Mouse (Mus musculus) hindbrain, embryonic 13.5 days (tissue): ENCODE data around the gene Gdf7. TPM values are rescaled to one million over a fixed set of nuclear protein-coding genes. Genes with fewer than 3 reads are reported as not detected.

ENCODE experiments used
- ATAC-seq: fragments of 200-750 bp; cut with Nextera tagmentation; 2 replicates; pipeline ENCODE4 v1.8.0; 2017; ENCODE audit warnings: moderate TSS enrichment; ENCODE audit not compliant: low FRiP score
- H3K27ac ChIP-seq: fragments of 300-500 bp; sonication (generic); 2 replicates; pipeline ENCODE4 v1.5.1; 2015; ENCODE audit warnings: inconsistent platforms, mild to moderate bottlenecking, moderate library complexity
- H3K27me3 ChIP-seq: fragments of 300-500 bp; sonication (generic); 2 replicates; pipeline ENCODE4 v1.6.1; 2015; ENCODE audit warnings: mild to moderate bottlenecking, inconsistent platforms
- H3K36me3 ChIP-seq: fragments of 300-500 bp; sonication (generic); 2 replicates; pipeline ENCODE4 v1.6.1; 2015; ENCODE audit warnings: mild to moderate bottlenecking, inconsistent platforms
- H3K4me1 ChIP-seq: fragments of 300-500 bp; sonication (generic); replicated peaks from 2 replicates; pipeline ENCODE4 v1.6.1; 2015; ENCODE audit warnings: inconsistent platforms
- H3K4me2 ChIP-seq: fragments of 300-500 bp; sonication (generic); 2 replicates; pipeline ENCODE4 v1.6.1; 2015; ENCODE audit warnings: inconsistent platforms, mild to moderate bottlenecking, moderate library complexity
- H3K4me3 ChIP-seq: fragments of 300-500 bp; sonication (generic); 2 replicates; pipeline ENCODE4 v1.5.1; 2015; ENCODE audit warnings: mild to moderate bottlenecking, inconsistent platforms
- H3K9ac ChIP-seq: fragments of 300-500 bp; sonication (generic); 2 replicates; pipeline ENCODE4 v1.6.1; 2015; ENCODE audit warnings: mild to moderate bottlenecking, inconsistent platforms
- H3K9me3 ChIP-seq: fragments of 300-500 bp; sonication (generic); 2 replicates; pipeline ENCODE4 v1.6.1; 2016; ENCODE audit warnings: inconsistent platforms
- WGBS: fragments of 180-500 bp; shearing (Covaris S2); methylation state at CpG from one replicate; pipeline ENCODE4 v1.1.7; 2015; 5-methylcytosine and 5-hydroxymethylcytosine counted together
- polyA plus RNA-seq: library from polyadenylated mRNA; unstranded; fragments of >200 nt; fragmentation: Nextera tagmentation; extraction: Ambion mirVana; gene quantifications from 2 replicates; pipeline ENCODE4 v1.2.1, GENCODE M21; 2015

Gdf7 gene
- 0.40 and 0.88 TPM in 2 replicates for polyA plus RNA-seq

DNA sequence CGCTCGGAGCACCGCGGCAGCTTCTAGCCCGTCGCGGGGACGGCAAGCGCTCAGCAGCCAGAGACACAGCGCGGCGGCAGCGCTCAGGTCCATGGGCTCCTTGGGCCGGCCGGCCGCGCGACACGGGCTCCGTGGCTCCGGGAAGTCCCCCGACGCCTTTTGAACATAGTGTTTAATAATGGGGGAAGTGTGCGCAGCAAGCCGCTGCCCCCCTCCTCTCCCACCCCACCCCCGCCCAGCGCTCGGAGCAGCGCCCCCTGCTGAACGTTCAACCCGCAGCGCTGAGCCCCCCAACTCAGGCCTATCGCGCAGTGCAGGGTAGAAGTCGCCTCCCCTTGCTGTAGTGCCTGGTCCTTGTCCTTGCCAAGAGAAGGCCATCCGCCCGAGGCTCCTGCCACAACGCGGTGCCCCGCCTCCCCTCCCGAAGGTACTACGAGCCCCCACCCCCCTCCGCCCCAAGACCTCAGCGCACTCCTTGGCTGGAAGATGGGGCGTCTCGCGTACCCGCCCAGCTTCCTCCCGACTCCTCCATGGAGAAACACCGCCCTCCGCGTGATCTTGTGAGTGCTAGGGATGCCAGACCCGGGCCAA, at the start of gene Gdf7:
Gene Gdf7 (minus strand): TSS at position 114 of the 591 bp plus-strand sequence.
- WGBS: under 1% methylated on average over 53 of the region's 53 CpGs
- peak; percentile 52 for ATAC-seq
- no peaks in the 10 kb centered on the region for H3K36me3 ChIP-seq

DNA sequence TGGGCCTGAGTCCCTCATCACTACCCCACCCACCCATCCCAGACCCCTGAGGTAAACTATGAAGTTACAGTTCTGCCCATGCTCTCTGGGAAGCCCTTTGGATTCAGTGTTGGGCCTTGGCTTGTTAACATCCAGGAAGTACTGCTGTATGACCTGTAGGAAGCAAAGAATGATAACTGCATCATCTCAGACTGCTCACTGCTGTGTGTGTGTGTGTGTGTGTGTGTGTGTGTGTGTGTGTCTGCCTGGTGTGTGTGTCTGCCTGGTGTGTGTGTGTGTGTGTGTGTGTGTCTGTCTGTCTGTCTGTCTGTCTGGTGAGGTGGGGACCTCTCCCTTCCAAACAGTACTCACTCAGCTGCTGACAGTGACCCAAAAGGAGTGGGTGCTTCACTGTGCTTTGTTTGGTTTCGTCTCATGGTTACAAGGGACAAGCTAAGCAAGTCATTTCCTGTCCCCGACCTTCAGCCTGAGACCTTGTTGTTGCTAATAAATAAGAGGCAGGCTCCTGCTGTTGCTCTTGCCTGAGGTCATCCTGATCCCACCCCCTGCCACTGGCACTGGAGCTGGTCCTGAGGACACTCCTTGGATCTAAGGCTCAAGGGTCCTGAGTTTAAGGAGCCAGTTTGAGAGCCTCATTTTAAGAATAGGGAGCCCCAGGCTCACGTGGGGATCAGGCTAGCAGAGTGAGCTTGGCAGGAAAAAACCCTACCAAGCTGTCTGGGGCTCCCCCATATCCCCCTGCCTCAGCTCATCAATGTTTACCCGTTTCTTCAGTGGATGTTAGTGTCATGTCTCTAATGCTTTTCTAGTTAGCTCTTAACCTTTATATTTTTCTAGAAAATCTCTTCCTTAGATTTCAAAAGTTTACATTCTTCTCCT, 49.5 kb upstream of the Gdf7 start:
- no peak for ATAC-seq
- Histone ChIP-seq H3K4me3 (no peak overlapping the region), H3K9ac (no peak overlapping the region), H3K4me1 (peaks cover 11% of the 10 kb centered on the region), H3K4me2 (no peak overlapping the region), H3K27me3 (no peaks in the 10 kb centered on the region), H3K9me3 (peaks cover 5% of the 10 kb centered on the region; the same call in 1 of the 2 replicates), H3K27ac (no peak overlapping the region), H3K36me3 (no peaks in the 10 kb centered on the region)
- 50% methylated on average over 4 of the region's 4 CpGs for WGBS

More for the DNA sequence above, at the start of gene Gdf7:
- Histone ChIP-seq H3K9ac (peak within 1 kb of the TSS; percentile 66), H3K27me3 (peaks cover 94% of the 10 kb centered on the region), H3K4me2 (peak within 1 kb of the TSS; percentile 73), H3K27ac (0 out of 2 replicates have a peak within 1 kb of the TSS, but pooled peaks have one; percentile 13), H3K4me3 (peak within 1 kb of the TSS; percentile 47), H3K4me1 (peaks cover 45% of the 10 kb centered on the region), H3K9me3 (no peaks in the 10 kb centered on the region)

DNA sequence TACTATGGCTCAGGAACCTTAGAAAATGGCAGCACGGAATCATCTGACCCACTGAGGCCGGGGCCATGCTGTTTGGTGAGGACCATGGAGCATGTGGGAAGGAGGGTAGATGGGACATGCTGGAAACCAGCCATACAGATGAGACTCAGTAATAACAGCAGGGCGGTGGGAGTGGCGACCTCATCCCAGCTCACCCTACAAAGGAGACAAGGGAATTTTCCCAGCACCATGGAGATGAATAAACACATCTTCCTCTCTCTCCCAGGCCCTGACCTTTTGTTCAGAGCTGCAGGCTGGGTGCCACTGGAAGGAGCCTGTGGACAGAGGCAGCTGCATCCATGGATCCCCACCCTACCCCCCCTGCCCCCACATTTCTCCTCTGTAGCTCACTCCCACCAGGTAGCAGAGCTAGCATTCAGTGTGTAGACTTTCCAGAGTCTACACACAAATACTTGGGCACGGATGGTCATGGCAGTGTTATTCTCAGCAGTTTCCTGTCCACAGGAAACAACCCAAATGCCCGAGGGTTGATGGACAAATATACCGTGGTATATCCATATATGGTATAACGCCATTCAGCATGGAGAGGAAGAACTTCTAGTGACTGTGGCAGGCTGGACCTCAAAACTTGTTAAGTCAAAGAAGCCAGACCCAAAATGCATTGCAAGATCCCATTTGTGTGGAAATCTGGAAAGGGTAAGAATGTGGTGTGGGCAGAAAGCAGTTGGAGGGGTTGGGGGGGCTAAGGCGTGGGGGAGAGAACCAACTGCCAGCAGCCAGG, 47.2 kb upstream of the Gdf7 start:
- Histone ChIP-seq H3K27me3 (no peaks in the 10 kb centered on the region), H3K4me3 (no peak overlapping the region), H3K36me3 (no peaks in the 10 kb centered on the region), H3K9me3 (no peaks in the 10 kb centered on the region), H3K27ac (0 out of 2 replicates have a peak overlapping the region, but pooled peaks have one; percentile 40), H3K4me1 (peaks cover 11% of the 10 kb centered on the region), H3K4me2 (no peak overlapping the region), H3K9ac (no peak overlapping the region)
- 63% methylated on average over 9 of the region's 9 CpGs for WGBS
- ATAC-seq: no peak

DNA sequence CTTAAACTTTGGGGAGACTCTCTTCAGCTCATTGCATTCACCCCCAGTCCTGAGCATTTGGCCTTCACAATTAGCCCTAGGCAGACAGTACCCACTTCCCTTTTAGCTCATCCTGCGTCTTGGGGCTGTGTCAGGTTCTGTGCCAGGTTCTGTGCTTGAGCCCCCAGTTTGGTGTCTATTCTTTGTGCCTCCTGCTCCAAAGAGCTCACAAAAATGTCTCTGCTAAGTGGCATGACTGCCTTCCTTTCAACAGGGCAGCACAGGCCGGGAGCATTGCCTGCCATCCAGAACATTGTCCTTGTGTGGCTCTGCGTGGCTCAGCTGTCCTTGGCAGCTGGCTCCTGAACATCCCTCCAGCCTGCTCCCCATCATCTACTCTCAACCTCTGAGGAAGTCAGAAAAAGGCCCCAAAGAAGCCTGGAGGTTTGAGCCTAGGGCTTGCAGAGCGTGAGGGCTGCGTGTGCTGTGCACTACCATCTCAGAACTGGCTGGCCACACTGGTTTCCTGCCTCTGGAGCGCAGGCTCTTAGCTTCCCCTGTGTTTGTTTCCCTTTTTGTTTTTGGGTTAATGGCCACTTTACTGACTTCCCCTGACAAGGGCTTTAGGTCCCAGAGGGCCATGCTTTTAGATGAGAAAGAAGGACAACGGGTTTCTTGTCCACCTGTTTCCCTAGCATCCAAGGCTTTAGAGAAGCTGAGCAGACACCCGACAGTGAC, 46.1 kb upstream of the Gdf7 start:
- Histone ChIP-seq H3K4me3 (no peak overlapping the region), H3K27ac (no peak overlapping the region), H3K36me3 (peaks cover 5% of the 10 kb centered on the region), H3K4me1 (peaks cover 11% of the 10 kb centered on the region), H3K27me3 (no peaks in the 10 kb centered on the region), H3K9me3 (no peaks in the 10 kb centered on the region), H3K4me2 (no peak overlapping the region), H3K9ac (no peak overlapping the region)
- ATAC-seq: no peak
- 66% methylated on average over 8 of the region's 8 CpGs for WGBS

DNA sequence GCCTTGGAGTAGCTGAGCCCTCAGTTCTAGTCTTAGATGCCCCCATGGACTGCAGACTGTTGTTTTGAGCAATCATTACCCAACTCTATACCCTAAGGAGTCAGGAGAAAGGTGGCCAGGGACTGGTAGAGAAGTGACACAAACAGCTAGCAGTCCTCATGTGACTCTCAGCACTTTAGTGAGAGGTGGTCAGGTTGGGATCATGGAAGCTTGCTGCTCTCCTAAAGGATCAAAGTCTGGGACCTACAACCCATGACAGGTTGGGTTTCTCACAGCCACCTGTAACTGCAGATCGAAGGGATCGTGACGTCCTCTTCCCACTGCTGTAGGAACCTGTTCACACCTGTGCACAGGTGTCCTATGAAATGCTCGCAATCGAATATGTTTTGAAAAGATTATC, 43.8 kb upstream of the Gdf7 start:
- no peaks in the 10 kb centered on the region for H3K9me3 ChIP-seq
- 95% methylated on average over 5 of the region's 5 CpGs for WGBS

DNA sequence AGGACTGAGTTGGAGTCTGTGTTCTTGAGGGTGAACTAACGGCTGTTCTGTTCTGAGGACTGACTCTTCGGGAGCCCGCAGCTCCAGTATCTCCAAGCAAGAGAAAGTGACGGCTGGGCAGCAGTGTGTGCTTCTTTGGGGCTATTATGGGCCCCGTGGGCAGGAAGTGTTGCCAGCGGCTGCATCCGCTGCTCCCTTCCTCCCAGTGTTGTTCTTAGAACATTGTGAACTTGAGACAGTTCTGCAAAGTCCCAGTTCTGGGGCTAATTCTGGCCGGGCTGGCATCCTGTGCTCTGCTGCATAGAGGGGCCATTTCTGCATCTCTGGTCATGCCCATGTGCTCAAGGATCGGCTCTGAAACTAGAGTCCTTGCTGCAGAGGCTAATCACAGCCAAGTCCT, 43.1 kb upstream of the Gdf7 start:
- H3K4me3 ChIP-seq: no peak overlapping the region
- ATAC-seq: no peak
- peaks cover 17% of the 10 kb centered on the region for H3K4me1 ChIP-seq
- no peak overlapping the region for H3K27ac ChIP-seq
- WGBS: 73% methylated on average over 9 of the region's 9 CpGs
- H3K9ac ChIP-seq: no peak overlapping the region
- no peak overlapping the region for H3K4me2 ChIP-seq
- H3K27me3 ChIP-seq: no peaks in the 10 kb centered on the region
- H3K36me3 ChIP-seq: peaks cover 20% of the 10 kb centered on the region
- H3K9me3 ChIP-seq: no peaks in the 10 kb centered on the region

More for the DNA sequence above, 43.8 kb upstream of the Gdf7 start:
- Histone ChIP-seq H3K27me3 (no peaks in the 10 kb centered on the region), H3K4me3 (no peak overlapping the region), H3K4me2 (no peak overlapping the region), H3K9ac (no peak overlapping the region), H3K36me3 (peaks cover 20% of the 10 kb centered on the region), H3K4me1 (peaks cover 11% of the 10 kb centered on the region), H3K27ac (no peak overlapping the region)
- ATAC-seq: no peak

DNA sequence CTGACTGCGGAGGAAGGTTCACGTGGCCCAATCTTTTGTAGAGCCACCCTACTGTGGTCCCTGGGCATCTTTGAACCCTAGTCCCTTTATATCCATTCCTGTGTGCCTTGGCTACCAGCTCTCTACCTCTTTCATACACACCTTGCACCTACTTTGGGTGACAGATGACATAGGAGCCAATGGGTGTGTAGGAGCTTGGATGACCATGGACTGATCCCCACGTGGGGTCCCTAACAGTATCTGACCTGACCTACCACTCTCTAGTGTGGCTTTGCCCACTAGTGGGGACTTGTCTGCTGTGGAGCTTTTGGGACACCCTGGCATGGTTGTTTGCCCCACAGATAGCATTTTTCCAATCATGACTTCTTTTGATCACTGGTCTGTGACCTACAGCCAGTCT, 41.6 kb upstream of the Gdf7 start:
- Histone ChIP-seq H3K36me3 (peaks cover 20% of the 10 kb centered on the region), H3K4me1 (peaks cover 22% of the 10 kb centered on the region), H3K9me3 (no peaks in the 10 kb centered on the region), H3K4me3 (no peak overlapping the region), H3K9ac (no peak overlapping the region), H3K27me3 (no peaks in the 10 kb centered on the region), H3K4me2 (no peak overlapping the region), H3K27ac (no peak overlapping the region)
- 98% methylated on average over 3 of the region's 3 CpGs for WGBS
- ATAC-seq: no peak

DNA sequence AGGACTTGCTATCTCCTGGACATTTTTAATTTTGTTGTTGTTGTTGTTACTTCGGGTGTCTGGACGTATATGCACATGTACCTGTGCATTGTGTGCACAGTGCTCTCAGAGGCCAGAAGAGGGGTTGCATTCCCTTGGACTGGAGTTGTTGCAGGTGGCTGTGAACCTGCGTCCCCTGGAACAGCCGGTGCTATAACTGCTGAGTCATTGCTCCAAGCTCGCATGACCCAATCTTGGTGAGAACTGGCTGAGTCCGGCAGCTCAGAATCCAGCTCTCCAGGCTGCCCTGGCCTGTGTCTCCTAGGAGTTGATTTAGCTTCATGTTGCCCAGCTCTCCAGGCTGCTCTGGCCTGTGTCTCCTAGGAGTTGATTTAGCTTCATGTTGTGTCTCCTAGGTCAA, 39.3 kb upstream of the Gdf7 start:
- Histone ChIP-seq H3K9ac (no peak overlapping the region), H3K4me3 (no peak overlapping the region)

DNA sequence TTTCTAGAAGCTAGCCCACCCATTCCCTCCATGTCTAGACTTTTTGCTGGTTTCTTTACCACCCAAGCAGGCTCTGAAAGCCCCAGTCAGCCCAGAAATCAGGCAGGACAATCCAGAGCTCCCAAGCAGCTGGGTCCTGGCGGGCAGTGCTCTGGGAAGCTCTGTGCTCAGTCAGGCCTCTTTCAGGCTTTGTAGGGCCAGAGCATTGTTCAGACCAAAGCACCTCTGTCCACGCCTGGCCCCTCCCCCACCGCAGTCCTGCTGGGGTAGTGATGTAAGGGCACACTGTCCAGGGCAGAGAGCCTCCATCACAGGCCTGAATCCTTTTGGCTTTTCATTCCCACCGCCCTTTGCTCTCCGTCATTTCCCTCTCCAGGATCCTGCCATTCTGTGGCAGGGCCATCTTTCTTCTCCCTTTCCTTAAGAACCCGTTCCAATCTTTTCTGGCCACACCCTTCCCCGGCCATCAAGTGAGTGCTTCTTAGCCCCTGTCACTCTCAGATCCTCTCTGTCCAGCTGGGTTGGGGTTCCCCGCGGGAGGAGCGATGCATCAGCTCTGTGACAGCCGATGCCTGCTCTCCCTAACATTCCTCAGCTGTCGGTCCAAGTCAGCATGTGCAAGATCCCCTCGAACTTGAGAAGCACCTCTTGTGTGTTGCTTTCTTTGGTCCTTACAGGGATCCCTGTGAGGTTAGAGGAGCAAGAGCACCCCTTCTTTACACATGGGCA, 38.0 kb upstream of the Gdf7 start:
- no peaks in the 10 kb centered on the region for H3K27me3 ChIP-seq
- 18% methylated on average over 13 of the region's 13 CpGs for WGBS
- peaks cover 26% of the 10 kb centered on the region for H3K4me1 ChIP-seq
- peak overlapping the region; percentile 44 for H3K27ac ChIP-seq
- peak; percentile 24 for ATAC-seq
- H3K9ac ChIP-seq: peak overlapping the region; percentile 49; the same call in 1 of the 2 replicates
- H3K9me3 ChIP-seq: no peaks in the 10 kb centered on the region
- no peak overlapping the region for H3K4me2 ChIP-seq
- peaks cover 42% of the 10 kb centered on the region for H3K36me3 ChIP-seq
- no peak overlapping the region for H3K4me3 ChIP-seq

More for the DNA sequence above, 39.3 kb upstream of the Gdf7 start:
- Histone ChIP-seq H3K36me3 (peaks cover 36% of the 10 kb centered on the region), H3K27me3 (no peaks in the 10 kb centered on the region), H3K4me2 (no peak overlapping the region), H3K4me1 (peaks cover 26% of the 10 kb centered on the region), H3K27ac (no peak overlapping the region), H3K9me3 (no peaks in the 10 kb centered on the region)
- no peak for ATAC-seq
- 90% methylated on average over 6 of the region's 6 CpGs for WGBS

DNA sequence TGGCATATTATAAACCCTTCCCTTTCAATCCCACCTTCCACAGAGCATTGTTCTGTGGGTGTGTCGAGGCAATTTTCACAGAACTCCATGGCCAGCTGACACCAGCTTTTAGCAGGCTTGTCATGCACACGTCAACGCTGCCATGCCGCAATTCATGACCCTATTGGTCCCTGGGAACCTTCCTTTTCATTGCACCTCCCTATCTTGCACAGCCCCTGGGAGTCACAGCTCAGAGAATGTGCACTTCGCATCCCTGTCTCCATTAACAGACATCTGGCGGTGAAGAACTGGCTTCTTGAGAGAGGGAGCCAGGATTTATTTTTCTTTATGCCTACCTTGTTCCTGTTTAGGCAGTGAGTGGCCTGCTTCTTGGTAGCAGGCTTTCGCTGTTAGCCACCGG, 37.2 kb upstream of the Gdf7 start:
- Histone ChIP-seq H3K4me1 (peaks cover 26% of the 10 kb centered on the region), H3K4me2 (no peak overlapping the region), H3K4me3 (no peak overlapping the region), H3K27ac (peak overlapping the region; percentile 44; the same call in 1 of the 2 replicates), H3K9me3 (no peaks in the 10 kb centered on the region), H3K36me3 (peaks cover 42% of the 10 kb centered on the region), H3K27me3 (no peaks in the 10 kb centered on the region), H3K9ac (peak overlapping the region; percentile 49; the same call in 1 of the 2 replicates)
- WGBS: 41% methylated on average over 8 of the region's 8 CpGs
- ATAC-seq: peak; percentile 37; the same call in 1 of the 2 replicates

DNA sequence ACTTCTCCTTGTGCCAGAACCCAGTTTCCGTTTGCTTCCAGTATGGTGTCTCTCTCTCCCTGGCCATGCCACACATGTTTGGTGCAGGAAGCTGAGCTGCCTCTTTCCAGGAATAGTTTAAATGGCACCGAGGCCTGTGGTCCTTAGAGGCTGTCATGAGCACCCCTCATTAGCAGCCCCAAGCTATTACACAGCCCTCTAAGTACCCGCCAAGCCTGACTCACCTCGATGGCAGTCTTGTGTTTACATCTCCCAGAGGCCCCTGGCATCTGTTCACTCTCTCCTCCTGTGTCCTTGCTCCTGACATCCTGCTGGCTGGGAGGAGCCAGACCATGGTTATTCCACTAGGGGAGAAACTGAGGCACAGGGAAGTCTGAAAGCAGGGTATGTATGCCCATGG, 36.7 kb upstream of the Gdf7 start:
- peaks cover 26% of the 10 kb centered on the region for H3K4me1 ChIP-seq
- WGBS: 43% methylated on average over 4 of the region's 4 CpGs
- H3K9me3 ChIP-seq: no peaks in the 10 kb centered on the region
- 0 out of 2 replicates have a peak overlapping the region, but pooled peaks have one; percentile 49 for H3K9ac ChIP-seq
- H3K4me3 ChIP-seq: no peak overlapping the region
- H3K36me3 ChIP-seq: peaks cover 42% of the 10 kb centered on the region
- H3K4me2 ChIP-seq: no peak overlapping the region
- H3K27me3 ChIP-seq: no peaks in the 10 kb centered on the region
- peak overlapping the region; percentile 3; the same call in 1 of the 2 replicates for H3K27ac ChIP-seq
- ATAC-seq: peak; percentile 17; the same call in 1 of the 2 replicates
